Mouse (Mus musculus): ENCODE results near the gene Cebpe. TPM values are rescaled to one million over a fixed set of nuclear protein-coding genes. Genes with fewer than 3 reads are reported as not detected.

Cebpe gene
- polyA plus RNA-seq, 1 experiment from 2014 or later: not detected

GRCm38 (mm10) chr14:54721711-54722110 is 9.7 kb upstream of the Cebpe start:
- Histone ChIP-seq H3K9me3 (ENCODE audit: control insufficient read depth, low read length) (no peaks in the 10 kb centered on the region), H3K9ac (ENCODE audit: low read length) (no peak overlapping the region), H3K27ac (replicated peaks in 1 of 2; ENCODE audit: control insufficient read depth in 1 of 2, insufficient read depth in 1 of 2, low read depth in 2 of 2, low read length in 2 of 2) (no peak overlapping the region), H3K4me1 (ENCODE audit: control insufficient read depth in 2 of 2, insufficient read depth in 2 of 2, low read length in 2 of 2) (no peaks in the 10 kb centered on the region), H3K36me3 (ENCODE audit: control insufficient read depth, insufficient read depth, low read length) (no peaks in the 10 kb centered on the region), H3K4me3 (ENCODE audit: control insufficient read depth in 1 of 2, insufficient read depth in 1 of 2, low read depth in 1 of 2, low read length in 2 of 2) (no peak overlapping the region), H3K4me2 (ENCODE audit: low read length) (no peak overlapping the region), H3K27me3 (ENCODE audit: control insufficient read depth, insufficient read depth, low read length) (no peaks in the 10 kb centered on the region)
- ATAC-seq (ENCODE audit: insufficient number of reproducible peaks, insufficient read depth, low FRiP score, low read depth): no peak
- 78% methylated on average over 10 of the region's 10 CpGs for WGBS

- Histone ChIP-seq H3K36me3 (ENCODE audit: control insufficient read depth, insufficient read depth, low read length) (no peaks in the 10 kb centered on the region), H3K4me3 (ENCODE audit: control insufficient read depth in 1 of 2, insufficient read depth in 1 of 2, low read depth in 1 of 2, low read length in 2 of 2) (no peak overlapping the region), H3K27ac (replicated peaks in 1 of 2; ENCODE audit: control insufficient read depth in 1 of 2, insufficient read depth in 1 of 2, low read depth in 2 of 2, low read length in 2 of 2) (no peak overlapping the region), H3K4me1 (ENCODE audit: control insufficient read depth in 2 of 2, insufficient read depth in 2 of 2, low read length in 2 of 2) (no peaks in the 10 kb centered on the region), H3K9ac (ENCODE audit: low read length) (no peak overlapping the region), H3K9me3 (ENCODE audit: control insufficient read depth, low read length) (no peaks in the 10 kb centered on the region), H3K4me2 (ENCODE audit: low read length) (no peak overlapping the region), H3K27me3 (ENCODE audit: control insufficient read depth, insufficient read depth, low read length) (no peaks in the 10 kb centered on the region)
- 83% methylated on average over 7 of the region's 7 CpGs for WGBS
- no peak for ATAC-seq (ENCODE audit: insufficient number of reproducible peaks, insufficient read depth, low FRiP score, low read depth)
These were observed 8.8 kb upstream of the Cebpe start for GRCm38 (mm10) chr14:54720654-54721350.

GRCm38 (mm10) chr14:54720041-54720440 is 8.1 kb upstream of the Cebpe start:
- 91% methylated on average over 11 of the region's 11 CpGs for WGBS
- Histone ChIP-seq H3K9me3 (ENCODE audit: control insufficient read depth, low read length) (no peaks in the 10 kb centered on the region), H3K27ac (replicated peaks in 1 of 2; ENCODE audit: control insufficient read depth in 1 of 2, insufficient read depth in 1 of 2, low read depth in 2 of 2, low read length in 2 of 2) (no peak overlapping the region), H3K9ac (ENCODE audit: low read length) (no peak overlapping the region), H3K36me3 (ENCODE audit: control insufficient read depth, insufficient read depth, low read length) (no peaks in the 10 kb centered on the region), H3K4me1 (ENCODE audit: control insufficient read depth in 2 of 2, insufficient read depth in 2 of 2, low read length in 2 of 2) (peaks cover 0 to 2% of the 10 kb centered on the region in 2 experiments; a peak in 2 of 4 replicates), H3K27me3 (ENCODE audit: control insufficient read depth, insufficient read depth, low read length) (no peaks in the 10 kb centered on the region), H3K4me2 (ENCODE audit: low read length) (no peak overlapping the region), H3K4me3 (ENCODE audit: control insufficient read depth in 1 of 2, insufficient read depth in 1 of 2, low read depth in 1 of 2, low read length in 2 of 2) (no peak overlapping the region)
- no peak for ATAC-seq (ENCODE audit: insufficient number of reproducible peaks, insufficient read depth, low FRiP score, low read depth)

GRCm38 (mm10) chr14:54715402-54715801 is 3.4 kb upstream of the Cebpe start:
- Histone ChIP-seq H3K9me3 (ENCODE audit: control insufficient read depth, low read length) (no peaks in the 10 kb centered on the region), H3K4me1 (ENCODE audit: control insufficient read depth in 2 of 2, insufficient read depth in 2 of 2, low read length in 2 of 2) (peaks cover 6 to 12% of the 10 kb centered on the region in 2 experiments; a peak in 3 of 4 replicates), H3K4me3 (ENCODE audit: control insufficient read depth in 1 of 2, insufficient read depth in 1 of 2, low read depth in 1 of 2, low read length in 2 of 2) (no peak overlapping the region), H3K27me3 (ENCODE audit: control insufficient read depth, insufficient read depth, low read length) (no peaks in the 10 kb centered on the region), H3K4me2 (ENCODE audit: low read length) (no peak overlapping the region), H3K9ac (ENCODE audit: low read length) (no peak overlapping the region), H3K27ac (replicated peaks in 1 of 2; ENCODE audit: control insufficient read depth in 1 of 2, insufficient read depth in 1 of 2, low read depth in 2 of 2, low read length in 2 of 2) (no peak overlapping the region), H3K36me3 (ENCODE audit: control insufficient read depth, insufficient read depth, low read length) (no peaks in the 10 kb centered on the region)
- WGBS: 50% methylated on average over 1 of the region's 1 CpGs
- no peak for ATAC-seq (ENCODE audit: insufficient number of reproducible peaks, insufficient read depth, low FRiP score, low read depth)

GRCm38 (mm10) chr14:54714617-54715081 is 2.7 kb upstream of the Cebpe start:
- no peaks in the 10 kb centered on the region for H3K36me3 ChIP-seq (ENCODE audit: control insufficient read depth, insufficient read depth, low read length)
- peak overlapping the region; percentile 88 for H3K4me2 ChIP-seq (ENCODE audit: low read length)
- under 1% methylated on average over 15 of the region's 15 CpGs for WGBS
- no peaks in the 10 kb centered on the region for H3K9me3 ChIP-seq (ENCODE audit: control insufficient read depth, low read length)
- peak overlapping the region; percentile 41 to 42 for H3K4me3 ChIP-seq (ENCODE audit: control insufficient read depth in 1 of 2, insufficient read depth in 1 of 2, low read depth in 1 of 2, low read length in 2 of 2)
- peak overlapping the region; percentile 32 for H3K9ac ChIP-seq (ENCODE audit: low read length)
- ATAC-seq (ENCODE audit: insufficient number of reproducible peaks, insufficient read depth, low FRiP score, low read depth): no peak
- H3K27me3 ChIP-seq (ENCODE audit: control insufficient read depth, insufficient read depth, low read length): no peaks in the 10 kb centered on the region
- H3K4me1 ChIP-seq (ENCODE audit: control insufficient read depth in 2 of 2, insufficient read depth in 2 of 2, low read length in 2 of 2): peaks cover 6 to 12% of the 10 kb centered on the region in 2 experiments; a peak in 3 of 4 replicates
- no peak overlapping the region for H3K27ac ChIP-seq (replicated peaks in 1 of 2; ENCODE audit: control insufficient read depth in 1 of 2, insufficient read depth in 1 of 2, low read depth in 2 of 2, low read length in 2 of 2)

- no peak for ATAC-seq (ENCODE audit: insufficient number of reproducible peaks, insufficient read depth, low FRiP score, low read depth)
- Histone ChIP-seq H3K4me1 (ENCODE audit: control insufficient read depth in 2 of 2, insufficient read depth in 2 of 2, low read length in 2 of 2) (peaks cover 6 to 12% of the 10 kb centered on the region in 2 experiments; a peak in 3 of 4 replicates), H3K27ac (replicated peaks in 1 of 2; ENCODE audit: control insufficient read depth in 1 of 2, insufficient read depth in 1 of 2, low read depth in 2 of 2, low read length in 2 of 2) (no peak overlapping the region), H3K9me3 (ENCODE audit: control insufficient read depth, low read length) (no peaks in the 10 kb centered on the region), H3K4me3 (ENCODE audit: control insufficient read depth in 1 of 2, insufficient read depth in 1 of 2, low read depth in 1 of 2, low read length in 2 of 2) (peak overlapping the region; percentile 41 to 42), H3K9ac (ENCODE audit: low read length) (peak overlapping the region; percentile 32), H3K27me3 (ENCODE audit: control insufficient read depth, insufficient read depth, low read length) (no peaks in the 10 kb centered on the region), H3K4me2 (ENCODE audit: low read length) (peak overlapping the region; percentile 88), H3K36me3 (ENCODE audit: control insufficient read depth, insufficient read depth, low read length) (no peaks in the 10 kb centered on the region)
- WGBS: 2% methylated on average over 13 of the region's 13 CpGs
These were observed 2.1 kb upstream of the Cebpe start for GRCm38 (mm10) chr14:54714121-54714520.

GRCm38 (mm10) chr14:54712861-54713260 is 887 bp upstream of the Cebpe start:
- Histone ChIP-seq H3K4me3 (ENCODE audit: control insufficient read depth in 1 of 2, insufficient read depth in 1 of 2, low read depth in 1 of 2, low read length in 2 of 2) (no peak overlapping the region), H3K4me1 (ENCODE audit: control insufficient read depth in 2 of 2, insufficient read depth in 2 of 2, low read length in 2 of 2) (peaks cover 6 to 12% of the 10 kb centered on the region in 2 experiments; a peak in 3 of 4 replicates), H3K9me3 (ENCODE audit: control insufficient read depth, low read length) (no peaks in the 10 kb centered on the region), H3K9ac (ENCODE audit: low read length) (no peak overlapping the region), H3K27me3 (ENCODE audit: control insufficient read depth, insufficient read depth, low read length) (no peaks in the 10 kb centered on the region), H3K4me2 (ENCODE audit: low read length) (no peak overlapping the region), H3K27ac (replicated peaks in 1 of 2; ENCODE audit: control insufficient read depth in 1 of 2, insufficient read depth in 1 of 2, low read depth in 2 of 2, low read length in 2 of 2) (no peak overlapping the region), H3K36me3 (ENCODE audit: control insufficient read depth, insufficient read depth, low read length) (no peaks in the 10 kb centered on the region)
- 53% methylated on average over 8 of the region's 8 CpGs for WGBS
- ATAC-seq (ENCODE audit: insufficient number of reproducible peaks, insufficient read depth, low FRiP score, low read depth): no peak
